Mouse (Mus musculus): Measurements from ENCODE around the gene Serpind1. TPM values are rescaled to one million over a fixed set of nuclear protein-coding genes. Genes with fewer than 3 reads are reported as not detected.

The Serpind1 gene
- polyA plus RNA-seq, 1 experiment from 2014 or later: 0.15 TPM

DNA sequence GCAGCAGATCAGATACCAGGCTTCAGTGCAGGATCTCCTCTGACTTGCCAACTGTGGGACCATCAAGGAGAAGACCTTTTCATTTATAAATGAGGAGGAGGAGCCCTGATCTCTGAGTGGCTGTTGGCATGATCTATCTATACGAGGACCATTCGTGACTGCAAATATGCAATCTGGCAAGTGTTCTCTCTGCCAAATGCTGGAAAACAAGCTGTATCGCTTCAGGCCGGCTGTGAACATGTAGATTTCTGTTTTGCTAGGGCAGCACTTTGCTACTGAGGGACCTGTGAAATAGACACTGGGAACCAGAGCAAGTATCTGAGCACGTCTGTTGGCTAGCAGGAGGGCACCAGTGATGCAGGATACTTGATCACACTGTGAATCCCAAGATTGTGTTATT, 18.6 kb upstream of the Serpind1 start:
- H3K9ac ChIP-seq (ENCODE audit: low read length): no peak overlapping the region

GRCm38 (mm10) chr16:17316554-17316953, 14.6 kb upstream of the Serpind1 start:
- H3K27ac ChIP-seq (ENCODE audit: low read depth, low read length): no peak overlapping the region
- ATAC-seq (ENCODE audit: insufficient read depth, low FRiP score, low TSS enrichment): no peak
- no peaks in the 10 kb centered on the region for H3K4me1 ChIP-seq (ENCODE audit: control insufficient read depth, insufficient read depth, low read length)
- no peak overlapping the region for H3K4me2 ChIP-seq (ENCODE audit: low read depth)
- no peak overlapping the region for H3K4me3 ChIP-seq (ENCODE audit: low read depth, low read length)
- H3K36me3 ChIP-seq (ENCODE audit: control insufficient read depth, insufficient read depth, low read length): peaks cover 6% of the 10 kb centered on the region
- WGBS: 95% methylated on average over 7 of the region's 7 CpGs
- DNase-seq (ENCODE audit: low spot score): no peak
- H3K9me3 ChIP-seq (ENCODE audit: control insufficient read depth, low read length): no peaks in the 10 kb centered on the region
- no peak overlapping the region for H3K9ac ChIP-seq (ENCODE audit: low read length)
- no peaks in the 10 kb centered on the region for H3K27me3 ChIP-seq (ENCODE audit: control insufficient read depth, insufficient read depth, low read length)

More for the DNA sequence above, 18.6 kb upstream of the Serpind1 start:
- H3K27me3 ChIP-seq (ENCODE audit: control insufficient read depth, insufficient read depth, low read length): no peaks in the 10 kb centered on the region
- H3K36me3 ChIP-seq (ENCODE audit: control insufficient read depth, insufficient read depth, low read length): peaks cover 8% of the 10 kb centered on the region
- DNase-seq (ENCODE audit: low spot score) (no peak), ATAC-seq (ENCODE audit: insufficient read depth, low FRiP score, low TSS enrichment) (no peak)
- no peaks in the 10 kb centered on the region for H3K4me1 ChIP-seq (ENCODE audit: control insufficient read depth, insufficient read depth, low read length)
- no peak overlapping the region for H3K4me3 ChIP-seq (ENCODE audit: low read depth, low read length)
- H3K4me2 ChIP-seq (ENCODE audit: low read depth): no peak overlapping the region
- 87% methylated on average over 5 of the region's 5 CpGs for WGBS
- no peaks in the 10 kb centered on the region for H3K9me3 ChIP-seq (ENCODE audit: control insufficient read depth, low read length)
- H3K27ac ChIP-seq (ENCODE audit: low read depth, low read length): no peak overlapping the region

GRCm38 (mm10) chr16:17321481-17321880, 9.7 kb upstream of the Serpind1 start:
- H3K9ac ChIP-seq (ENCODE audit: low read length): no peak overlapping the region
- no peak for DNase-seq (ENCODE audit: low spot score)
- H3K27me3 ChIP-seq (ENCODE audit: control insufficient read depth, insufficient read depth, low read length): no peaks in the 10 kb centered on the region
- no peaks in the 10 kb centered on the region for H3K4me1 ChIP-seq (ENCODE audit: control insufficient read depth, insufficient read depth, low read length)
- ATAC-seq (ENCODE audit: insufficient read depth, low FRiP score, low TSS enrichment): no peak
- no peak overlapping the region for H3K4me3 ChIP-seq (ENCODE audit: low read depth, low read length)
- peaks cover 4% of the 10 kb centered on the region for H3K36me3 ChIP-seq (ENCODE audit: control insufficient read depth, insufficient read depth, low read length)
- no peak overlapping the region for H3K27ac ChIP-seq (ENCODE audit: low read depth, low read length)
- H3K4me2 ChIP-seq (ENCODE audit: low read depth): no peak overlapping the region
- WGBS: 76% methylated on average over 5 of the region's 5 CpGs
- H3K9me3 ChIP-seq (ENCODE audit: control insufficient read depth, low read length): no peaks in the 10 kb centered on the region

DNA sequence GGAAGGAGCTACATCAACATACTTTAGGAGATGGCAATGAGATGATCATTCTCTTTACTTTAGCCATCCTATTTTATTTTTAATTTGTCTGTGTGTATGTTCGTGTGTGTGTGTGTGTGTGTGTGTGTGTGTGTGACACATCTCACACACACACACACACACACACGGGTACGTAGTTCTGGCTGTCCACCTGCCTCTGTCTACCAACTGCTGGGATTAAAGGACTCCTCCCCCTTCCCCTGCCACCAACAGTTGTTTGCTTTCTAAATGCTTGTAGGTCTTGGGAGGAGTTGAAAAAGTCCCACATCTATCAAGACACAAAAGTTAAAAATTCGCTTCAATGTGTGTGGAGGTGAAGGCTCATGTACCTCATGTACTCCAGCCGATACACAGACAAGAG, 6.4 kb upstream of the Serpind1 start:
- ATAC-seq (ENCODE audit: insufficient read depth, low FRiP score, low TSS enrichment): no peak
- no peak for DNase-seq (ENCODE audit: low spot score)

GRCm38 (mm10) chr16:17326064-17326463, 5.1 kb upstream of the Serpind1 start:
- H3K4me2 ChIP-seq (ENCODE audit: low read depth): no peak overlapping the region
- WGBS: 86% methylated on average over 2 of the region's 2 CpGs
- no peaks in the 10 kb centered on the region for H3K9me3 ChIP-seq (ENCODE audit: control insufficient read depth, low read length)
- H3K36me3 ChIP-seq (ENCODE audit: control insufficient read depth, insufficient read depth, low read length): no peaks in the 10 kb centered on the region; the same call in none of the 2 replicates
- no peak overlapping the region for H3K27ac ChIP-seq (ENCODE audit: low read depth, low read length)
- no peaks in the 10 kb centered on the region for H3K27me3 ChIP-seq (ENCODE audit: control insufficient read depth, insufficient read depth, low read length)
- DNase-seq (ENCODE audit: low spot score) (no peak), ATAC-seq (ENCODE audit: insufficient read depth, low FRiP score, low TSS enrichment) (no peak)
- no peak overlapping the region for H3K9ac ChIP-seq (ENCODE audit: low read length)
- no peak overlapping the region for H3K4me3 ChIP-seq (ENCODE audit: low read depth, low read length)
- H3K4me1 ChIP-seq (ENCODE audit: control insufficient read depth, insufficient read depth, low read length): no peaks in the 10 kb centered on the region

More for the DNA sequence above, 6.4 kb upstream of the Serpind1 start:
- Histone ChIP-seq H3K4me3 (ENCODE audit: low read depth, low read length) (no peak overlapping the region), H3K27me3 (ENCODE audit: control insufficient read depth, insufficient read depth, low read length) (no peaks in the 10 kb centered on the region), H3K9me3 (ENCODE audit: control insufficient read depth, low read length) (no peaks in the 10 kb centered on the region), H3K9ac (ENCODE audit: low read length) (no peak overlapping the region), H3K4me1 (ENCODE audit: control insufficient read depth, insufficient read depth, low read length) (no peaks in the 10 kb centered on the region), H3K36me3 (ENCODE audit: control insufficient read depth, insufficient read depth, low read length) (no peaks in the 10 kb centered on the region; the same call in none of the 2 replicates), H3K27ac (ENCODE audit: low read depth, low read length) (no peak overlapping the region), H3K4me2 (ENCODE audit: low read depth) (no peak overlapping the region)
- 96% methylated on average over 5 of the region's 5 CpGs for WGBS

- ATAC-seq (ENCODE audit: insufficient read depth, low FRiP score, low TSS enrichment) (no peak), DNase-seq (ENCODE audit: low spot score) (no peak)
- Histone ChIP-seq H3K27ac (ENCODE audit: low read depth, low read length) (no peak overlapping the region), H3K9me3 (ENCODE audit: control insufficient read depth, low read length) (no peaks in the 10 kb centered on the region), H3K27me3 (ENCODE audit: control insufficient read depth, insufficient read depth, low read length) (no peaks in the 10 kb centered on the region), H3K4me3 (ENCODE audit: low read depth, low read length) (no peak overlapping the region), H3K4me1 (ENCODE audit: control insufficient read depth, insufficient read depth, low read length) (no peaks in the 10 kb centered on the region), H3K4me2 (ENCODE audit: low read depth) (no peak overlapping the region), H3K9ac (ENCODE audit: low read length) (no peak overlapping the region), H3K36me3 (ENCODE audit: control insufficient read depth, insufficient read depth, low read length) (no peaks in the 10 kb centered on the region; the same call in 1 of the 2 replicates)
- 92% methylated on average over 1 of the region's 1 CpGs for WGBS
Observed at GRCm38 (mm10) chr16:17329848-17330570, 1.2 kb upstream of the Serpind1 start.

- no peaks in the 10 kb centered on the region for H3K9me3 ChIP-seq (ENCODE audit: control insufficient read depth, low read length)
- no peaks in the 10 kb centered on the region for H3K36me3 ChIP-seq (ENCODE audit: control insufficient read depth, insufficient read depth, low read length)
- no peaks in the 10 kb centered on the region for H3K27me3 ChIP-seq (ENCODE audit: control insufficient read depth, insufficient read depth, low read length)
- no peak overlapping the region for H3K4me2 ChIP-seq (ENCODE audit: low read depth)
- no peak overlapping the region for H3K27ac ChIP-seq (ENCODE audit: low read depth, low read length)
- no peak overlapping the region for H3K4me3 ChIP-seq (ENCODE audit: low read depth, low read length)
- DNase-seq (ENCODE audit: low spot score): no peak
- no peaks in the 10 kb centered on the region for H3K4me1 ChIP-seq (ENCODE audit: control insufficient read depth, insufficient read depth, low read length)
- H3K9ac ChIP-seq (ENCODE audit: low read length): no peak overlapping the region
- 93% methylated on average over 5 of the region's 5 CpGs for WGBS
- no peak for ATAC-seq (ENCODE audit: insufficient read depth, low FRiP score, low TSS enrichment)
Observed at GRCm38 (mm10) chr16:17331855-17332254, 684 bp downstream of the Serpind1 start.

GRCm38 (mm10) chr16:17334574-17334973, 3.4 kb downstream of the Serpind1 start:
- Histone ChIP-seq H3K36me3 (ENCODE audit: control insufficient read depth, insufficient read depth, low read length) (no peaks in the 10 kb centered on the region), H3K4me3 (ENCODE audit: low read depth, low read length) (no peak overlapping the region), H3K27ac (ENCODE audit: low read depth, low read length) (no peak overlapping the region), H3K4me2 (ENCODE audit: low read depth) (no peak overlapping the region), H3K27me3 (ENCODE audit: control insufficient read depth, insufficient read depth, low read length) (no peaks in the 10 kb centered on the region), H3K9ac (ENCODE audit: low read length) (no peak overlapping the region), H3K4me1 (ENCODE audit: control insufficient read depth, insufficient read depth, low read length) (no peaks in the 10 kb centered on the region), H3K9me3 (ENCODE audit: control insufficient read depth, low read length) (no peaks in the 10 kb centered on the region)
- ATAC-seq (ENCODE audit: insufficient read depth, low FRiP score, low TSS enrichment) (no peak), DNase-seq (ENCODE audit: low spot score) (no peak)

DNA sequence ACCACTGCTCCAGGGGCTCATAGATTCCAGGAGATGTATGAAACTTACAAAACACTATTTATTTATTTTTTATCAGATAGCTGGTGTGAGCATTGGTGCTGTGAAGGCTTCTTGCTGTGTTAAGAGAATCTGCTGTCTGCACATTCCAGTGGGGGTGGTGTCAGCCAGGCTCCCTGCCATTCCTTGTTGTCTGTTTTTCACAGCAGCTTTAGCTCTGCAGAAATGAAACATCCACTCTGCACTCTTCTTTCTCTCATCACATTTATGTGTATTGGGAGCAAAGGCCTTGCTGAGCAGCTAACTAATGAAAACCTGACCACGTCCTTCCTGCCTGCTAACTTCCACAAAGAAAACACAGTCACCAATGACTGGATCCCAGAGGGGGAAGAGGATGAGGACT, 4.9 kb downstream of the Serpind1 start:
- Histone ChIP-seq H3K36me3 (ENCODE audit: control insufficient read depth, insufficient read depth, low read length) (no peaks in the 10 kb centered on the region), H3K27ac (ENCODE audit: low read depth, low read length) (no peak overlapping the region), H3K4me1 (ENCODE audit: control insufficient read depth, insufficient read depth, low read length) (no peaks in the 10 kb centered on the region), H3K27me3 (ENCODE audit: control insufficient read depth, insufficient read depth, low read length) (no peaks in the 10 kb centered on the region), H3K4me3 (ENCODE audit: low read depth, low read length) (no peak overlapping the region), H3K9ac (ENCODE audit: low read length) (no peak overlapping the region), H3K9me3 (ENCODE audit: control insufficient read depth, low read length) (no peaks in the 10 kb centered on the region), H3K4me2 (ENCODE audit: low read depth) (no peak overlapping the region)
- ATAC-seq (ENCODE audit: insufficient read depth, low FRiP score, low TSS enrichment) (no peak), DNase-seq (ENCODE audit: low spot score) (no peak)
- 80% methylated on average over 1 of the region's 1 CpGs for WGBS

Measured in neural tube, embryonic 11.5 days (tissue).